Mouse (Mus musculus) neural tube, embryonic 11.5 days (tissue): ENCODE data around the gene Fam198a. TPM values are rescaled to one million over a fixed set of nuclear protein-coding genes. Genes with fewer than 3 reads are reported as not detected.

Source experiments
- ATAC-seq: fragments of 200-750 bp; cut with Nextera tagmentation; 2 replicates; pipeline ENCODE4 v1.8.0; 2017; ENCODE audit warnings: moderate number of reproducible peaks, mild to moderate bottlenecking, moderate TSS enrichment, moderate library complexity; ENCODE audit not compliant: insufficient read depth, low FRiP score, low TSS enrichment
- DNase-seq: peaks from one replicate; pipeline ENCODE4 v3.0.0-alpha.2; 2015; ENCODE audit warnings: low spot score
- H3K27ac ChIP-seq: fragments of 300-500 bp; sonication (generic); 2 replicates; pipeline ENCODE4 v1.5.1; 2014; ENCODE audit warnings: low read depth, mild to moderate bottlenecking, low read length
- H3K27me3 ChIP-seq: fragments of 300-500 bp; sonication (generic); 2 replicates; pipeline ENCODE4 v1.6.1; 2014; ENCODE audit warnings: mild to moderate bottlenecking, low read length, mixed read lengths; ENCODE audit not compliant: control insufficient read depth, insufficient read depth
- H3K36me3 ChIP-seq: fragments of 300-500 bp; sonication (generic); 2 replicates; pipeline ENCODE4 v1.6.1; 2014; ENCODE audit warnings: mild to moderate bottlenecking, low read length, moderate library complexity, mixed read lengths; ENCODE audit not compliant: control insufficient read depth, insufficient read depth
- H3K4me1 ChIP-seq: fragments of 300-500 bp; sonication (generic); 2 replicates; pipeline ENCODE4 v1.6.1; 2014; ENCODE audit warnings: low read length, mixed read lengths; ENCODE audit not compliant: control insufficient read depth, insufficient read depth
- H3K4me2 ChIP-seq: fragments of 300-500 bp; sonication (generic); 2 replicates; pipeline ENCODE4 v1.6.1; 2014; ENCODE audit warnings: low read depth, mild to moderate bottlenecking, moderate library complexity
- H3K4me3 ChIP-seq: fragments of 300-500 bp; sonication (generic); 2 replicates; pipeline ENCODE4 v1.5.1; 2014; ENCODE audit warnings: low read depth, low read length
- H3K9ac ChIP-seq: fragments of 300-500 bp; sonication (generic); 2 replicates; pipeline ENCODE4 v1.6.1; 2014; ENCODE audit warnings: mild to moderate bottlenecking, low read length
- H3K9me3 ChIP-seq: fragments of 300-500 bp; sonication (generic); 2 replicates; pipeline ENCODE4 v1.6.1; 2016; ENCODE audit warnings: low read length; ENCODE audit not compliant: control insufficient read depth
- WGBS: fragments of 180-500 bp; shearing (Covaris S2); extraction: QIAGEN DNeasy Blood & Tissue Kit; methylation state at CpG from one replicate; pipeline ENCODE4 v1.1.7; 2014; 5-methylcytosine and 5-hydroxymethylcytosine counted together
- polyA plus RNA-seq: library from polyadenylated mRNA; unstranded; fragments of >200 nt; fragmentation: Nextera tagmentation; extraction: Ambion mirVana; gene quantifications from 2 replicates; pipeline ENCODE4 v1.2.1, GENCODE M21; 2014

Gene Fam198a
- polyA plus RNA-seq, 1 experiment from 2014 or later = 0.66 TPM

DNA sequence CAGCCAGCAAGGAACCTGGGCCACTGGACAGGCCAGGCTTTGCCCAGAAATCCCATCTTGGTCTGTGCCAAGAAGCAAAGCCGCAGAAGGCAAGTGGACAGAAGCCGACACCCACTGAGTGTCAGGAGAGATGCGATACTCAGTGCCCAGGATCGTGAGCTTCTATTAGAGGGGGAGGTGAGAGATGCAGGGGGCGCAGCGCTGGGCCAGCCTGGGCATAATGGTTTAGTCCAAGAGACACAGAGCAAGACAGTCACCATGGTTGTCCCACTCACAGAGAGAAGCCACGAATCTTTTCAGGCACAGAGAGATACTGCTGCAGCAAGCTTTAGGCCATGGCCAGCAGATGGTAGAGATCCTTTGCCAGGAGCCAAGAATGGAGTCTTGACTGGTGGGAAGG, 14.2 kb downstream of the Fam198a start:
- Histone ChIP-seq H3K9me3 (no peaks in the 10 kb centered on the region), H3K4me1 (no peaks in the 10 kb centered on the region), H3K27ac (no peak overlapping the region), H3K4me3 (no peak overlapping the region), H3K27me3 (no peaks in the 10 kb centered on the region), H3K36me3 (no peaks in the 10 kb centered on the region), H3K4me2 (no peak overlapping the region), H3K9ac (no peak overlapping the region)
- no peak for DNase-seq
- WGBS = 88% methylated on average over 7 of the region's 7 CpGs
- ATAC-seq = no peak

DNA sequence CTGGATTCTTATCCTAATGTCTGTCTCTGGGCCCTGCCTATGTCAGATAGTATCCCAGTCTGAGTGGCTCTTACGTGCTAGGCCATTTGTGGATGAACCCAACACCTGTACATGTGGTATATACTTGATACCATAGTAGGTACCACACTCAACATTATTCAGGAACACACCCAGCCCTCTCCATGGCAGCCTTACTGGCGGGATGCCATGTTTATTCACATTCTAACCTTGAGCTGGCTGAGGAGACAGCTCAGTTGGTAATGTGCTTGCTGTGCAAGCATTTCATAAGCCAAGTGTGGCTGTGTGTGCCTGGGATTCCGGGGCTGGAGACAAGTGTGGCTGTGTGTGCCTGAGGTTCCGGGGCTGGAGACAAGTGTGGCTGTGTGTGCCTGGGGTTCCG, 17.5 kb downstream of the Fam198a start:
- no peak overlapping the region for H3K27ac ChIP-seq
- H3K4me3 ChIP-seq = no peak overlapping the region
- H3K9ac ChIP-seq = no peak overlapping the region
- H3K27me3 ChIP-seq = no peaks in the 10 kb centered on the region
- H3K4me1 ChIP-seq = no peaks in the 10 kb centered on the region
- ATAC-seq (no peak), DNase-seq (no peak)
- WGBS = 89% methylated on average over 5 of the region's 5 CpGs
- no peak overlapping the region for H3K4me2 ChIP-seq
- no peaks in the 10 kb centered on the region for H3K9me3 ChIP-seq
- H3K36me3 ChIP-seq = no peaks in the 10 kb centered on the region

DNA sequence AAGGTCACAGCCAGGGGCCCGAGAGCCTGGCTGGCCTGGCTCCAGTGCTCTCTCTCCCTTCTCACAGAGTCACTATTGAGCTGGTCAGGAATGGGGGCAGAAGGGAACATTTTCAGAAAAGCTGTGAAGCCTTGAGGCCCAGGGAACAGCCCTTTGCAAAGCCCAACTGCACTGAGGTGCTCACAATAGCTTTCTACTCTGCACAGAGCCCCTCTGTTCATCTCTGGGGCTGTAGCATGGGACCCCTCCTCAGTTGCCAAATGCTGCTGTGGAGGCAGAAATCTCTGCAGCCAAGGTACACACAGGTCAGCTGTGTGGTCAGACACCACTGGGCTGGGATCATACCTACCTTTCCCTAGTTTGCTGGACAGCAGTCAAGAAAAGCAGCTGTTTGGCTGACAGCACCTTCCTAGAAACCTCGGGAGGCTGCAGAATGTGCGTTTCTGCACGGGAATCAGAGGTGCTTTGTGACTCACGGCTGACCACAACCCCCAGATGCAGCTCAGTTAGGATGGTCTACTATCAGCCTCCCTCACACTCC, 19.1 kb downstream of the Fam198a start:
- Histone ChIP-seq H3K27me3 (no peaks in the 10 kb centered on the region), H3K36me3 (no peaks in the 10 kb centered on the region), H3K9me3 (no peaks in the 10 kb centered on the region), H3K4me3 (no peak overlapping the region), H3K27ac (no peak overlapping the region), H3K9ac (no peak overlapping the region), H3K4me1 (no peaks in the 10 kb centered on the region), H3K4me2 (no peak overlapping the region)
- DNase-seq = no peak
- no peak for ATAC-seq
- WGBS = 75% methylated on average over 5 of the region's 5 CpGs

DNA sequence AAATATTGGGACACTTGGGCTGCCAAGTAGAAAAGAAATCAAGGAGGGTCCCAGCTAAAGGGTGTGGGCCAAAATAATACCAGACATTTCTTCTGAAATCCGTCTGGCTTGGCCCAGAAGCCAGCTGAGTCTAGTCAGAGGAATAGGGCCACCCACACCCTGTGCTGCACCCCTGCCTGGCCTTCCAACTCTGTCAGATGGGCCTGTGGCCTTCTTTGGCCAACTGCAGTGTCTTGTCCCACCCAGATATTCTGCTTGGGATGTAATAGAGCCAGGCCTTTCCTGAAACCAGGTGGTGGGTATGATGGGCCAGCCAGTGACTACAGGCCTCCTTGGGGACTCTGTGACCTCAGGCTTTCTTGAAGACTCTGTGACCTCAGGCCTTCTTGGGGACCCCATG, 22.4 kb downstream of the Fam198a start:
- WGBS = 67% methylated on average over 1 of the region's 1 CpGs
- no peaks in the 10 kb centered on the region for H3K27me3 ChIP-seq
- no peaks in the 10 kb centered on the region for H3K9me3 ChIP-seq
- H3K9ac ChIP-seq = no peak overlapping the region
- H3K4me3 ChIP-seq = no peak overlapping the region
- no peak overlapping the region for H3K4me2 ChIP-seq
- H3K4me1 ChIP-seq = no peaks in the 10 kb centered on the region
- no peak overlapping the region for H3K27ac ChIP-seq
- no peaks in the 10 kb centered on the region for H3K36me3 ChIP-seq
- no peak for DNase-seq
- no peak for ATAC-seq

DNA sequence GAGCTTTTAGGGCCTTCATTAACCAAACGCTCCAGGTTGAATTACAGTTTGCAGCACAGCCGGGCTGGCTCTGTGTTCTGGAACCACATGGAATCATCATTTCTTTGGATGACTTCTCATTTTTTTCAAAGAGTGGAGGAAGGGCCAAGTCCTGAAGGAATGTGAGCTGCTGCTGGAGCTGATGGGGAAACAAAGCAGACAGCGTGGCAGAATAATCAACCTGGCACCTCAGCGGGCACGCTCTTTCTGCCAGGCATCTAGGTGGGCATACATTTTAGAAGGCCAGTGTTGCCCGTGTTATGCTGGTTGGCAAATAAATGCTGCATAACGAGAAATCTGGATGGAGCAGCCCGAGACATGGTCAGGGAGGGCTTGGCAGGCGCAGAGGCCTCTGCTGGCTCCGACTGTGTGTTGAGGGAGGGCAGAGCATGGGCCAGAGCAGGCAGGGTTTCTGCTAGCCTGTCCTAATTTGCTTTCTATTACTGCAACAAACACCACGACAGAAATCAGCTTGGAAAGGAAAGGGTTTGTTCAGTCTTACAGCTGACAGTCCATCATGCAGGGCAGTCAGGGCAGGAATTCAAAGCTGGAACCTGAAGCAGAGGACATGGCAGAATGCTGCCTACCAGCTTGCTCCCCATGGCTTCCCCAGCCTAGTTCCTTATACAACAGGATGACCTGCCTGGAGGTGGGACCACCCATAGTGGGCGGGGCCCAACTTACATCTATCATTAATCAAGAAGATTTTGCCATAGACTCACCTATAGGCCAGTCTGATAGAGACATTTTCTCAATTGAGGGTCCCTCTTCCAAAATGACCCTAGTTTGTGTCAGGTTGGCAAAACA, 23.6 kb downstream of the Fam198a start:
- Histone ChIP-seq H3K27ac (no peak overlapping the region), H3K9me3 (no peaks in the 10 kb centered on the region), H3K36me3 (no peaks in the 10 kb centered on the region), H3K4me1 (peaks cover 3% of the 10 kb centered on the region; the same call in 1 of the 2 replicates), H3K9ac (no peak overlapping the region), H3K27me3 (no peaks in the 10 kb centered on the region), H3K4me3 (no peak overlapping the region), H3K4me2 (no peak overlapping the region)
- DNase-seq = no peak
- no peak for ATAC-seq
- 88% methylated on average over 12 of the region's 12 CpGs for WGBS

DNA sequence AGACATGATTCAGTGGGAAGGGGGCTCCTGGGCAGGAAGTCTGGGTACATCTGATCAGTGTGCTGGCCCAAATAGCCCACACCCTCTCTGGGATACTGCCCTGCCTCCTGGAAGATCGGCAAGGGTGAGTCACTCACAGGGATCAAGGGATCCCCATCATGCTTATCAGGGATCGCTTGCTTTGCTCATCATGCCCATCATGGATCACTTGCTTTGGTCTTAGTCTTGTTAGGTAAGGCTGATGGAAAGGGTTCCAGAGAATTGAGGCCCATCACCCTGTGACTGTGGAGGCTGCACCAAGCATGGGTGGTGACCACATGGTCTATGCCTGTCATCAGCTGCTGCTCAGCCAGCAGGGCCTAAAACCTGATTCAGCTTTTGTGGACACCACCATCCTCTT, 24.5 kb downstream of the Fam198a start:
- Histone ChIP-seq H3K36me3 (no peaks in the 10 kb centered on the region), H3K4me2 (no peak overlapping the region), H3K4me1 (peaks cover 3% of the 10 kb centered on the region; the same call in 1 of the 2 replicates), H3K27ac (no peak overlapping the region), H3K9me3 (no peaks in the 10 kb centered on the region), H3K9ac (no peak overlapping the region), H3K4me3 (no peak overlapping the region), H3K27me3 (no peaks in the 10 kb centered on the region)
- ATAC-seq (no peak), DNase-seq (no peak)
- 87% methylated on average over 2 of the region's 2 CpGs for WGBS

DNA sequence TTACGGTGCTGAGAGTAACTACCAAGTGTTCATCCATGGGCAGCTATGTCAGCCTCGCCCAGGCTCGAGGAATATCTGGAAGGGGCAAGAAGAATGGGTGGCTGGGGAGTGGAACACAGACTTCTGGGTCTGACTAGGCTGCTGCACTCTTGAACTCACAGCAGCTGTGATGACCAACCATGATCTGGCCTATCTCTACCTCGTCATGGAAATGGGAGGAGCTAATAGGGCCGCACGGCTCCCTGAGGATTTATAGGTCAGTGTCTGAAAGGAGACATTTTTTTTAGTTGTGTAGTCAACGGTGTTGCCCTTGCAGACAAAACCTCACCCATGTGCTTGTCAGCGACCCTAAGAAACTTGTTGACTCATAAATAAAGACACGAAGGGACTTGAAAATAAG, 30.3 kb downstream of the Fam198a start:
- no peaks in the 10 kb centered on the region for H3K27me3 ChIP-seq
- no peak overlapping the region for H3K4me2 ChIP-seq
- H3K36me3 ChIP-seq = peaks cover 2% of the 10 kb centered on the region; the same call in 1 of the 2 replicates
- H3K4me1 ChIP-seq = peaks cover 3% of the 10 kb centered on the region; the same call in 1 of the 2 replicates
- no peak overlapping the region for H3K4me3 ChIP-seq
- no peaks in the 10 kb centered on the region for H3K9me3 ChIP-seq
- H3K9ac ChIP-seq = no peak overlapping the region
- H3K27ac ChIP-seq = no peak overlapping the region
- 70% methylated on average over 9 of the region's 9 CpGs for WGBS
- ATAC-seq (no peak), DNase-seq (no peak)

DNA sequence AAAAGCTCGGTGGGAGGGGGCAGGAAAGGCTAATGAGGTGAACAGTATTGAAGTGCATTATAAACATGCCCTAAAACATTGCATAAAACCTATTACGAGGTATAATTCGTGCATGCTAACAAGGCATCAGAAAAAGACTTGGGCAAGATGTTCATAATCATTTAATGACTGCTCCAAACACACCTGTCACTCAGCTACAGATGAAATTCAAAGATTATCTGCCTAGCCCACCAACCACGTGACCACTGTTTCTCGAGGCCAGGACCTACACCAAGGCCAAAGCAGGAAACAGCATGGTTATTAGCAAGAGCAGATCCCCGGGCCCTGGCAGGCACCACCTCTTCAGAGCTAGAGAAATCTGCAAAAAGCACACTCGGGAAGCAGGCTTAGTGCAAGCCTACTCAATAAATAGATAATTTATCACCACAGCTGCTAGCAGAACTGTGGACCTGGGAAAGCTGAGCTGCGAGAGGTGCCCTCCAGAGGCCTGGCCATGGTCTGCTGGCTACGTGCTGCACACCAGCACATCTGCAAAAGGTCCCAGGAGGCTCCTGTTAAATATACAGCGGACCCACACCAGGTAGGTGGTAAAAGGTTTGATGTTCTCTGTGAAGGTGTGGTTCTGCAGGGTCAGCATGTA, 30.8 kb downstream of the Fam198a start:
- H3K36me3 ChIP-seq = peaks cover 2% of the 10 kb centered on the region; the same call in 1 of the 2 replicates
- no peak overlapping the region for H3K4me3 ChIP-seq
- peaks cover 3% of the 10 kb centered on the region; the same call in 1 of the 2 replicates for H3K4me1 ChIP-seq
- no peak overlapping the region for H3K9ac ChIP-seq
- no peaks in the 10 kb centered on the region for H3K27me3 ChIP-seq
- ATAC-seq (no peak), DNase-seq (no peak)
- 79% methylated on average over 10 of the region's 10 CpGs for WGBS
- H3K4me2 ChIP-seq = no peak overlapping the region
- H3K27ac ChIP-seq = no peak overlapping the region
- H3K9me3 ChIP-seq = no peaks in the 10 kb centered on the region
